Mouse (Mus musculus): Measurements from ENCODE around the gene Smim14. TPM values are rescaled to one million over a fixed set of nuclear protein-coding genes. Genes with fewer than 3 reads are reported as not detected.
A peak's percentile ranks its signal among the peaks of the same experiment; 100 is the strongest.

Gene Smim14
- total and polyA plus RNA-seq, 3 experiments, result 18.8 to 29.8 TPM; not detected in 1

GRCm38 (mm10) chr5:65525674-65526443, 11.1 kb downstream of the Smim14 start:
- TF ChIP-seq E2F4 (IDR thresholded peaks at IDR 0.05; ENCODE audit: borderline replicate concordance, low read depth, low read length) (no peak), SMC3 (IDR thresholded peaks at IDR 0.05; ENCODE audit: low read depth, low read length) (peak; percentile 18; the same call in 1 of the 2 replicates), CTCF (IDR thresholded peaks at IDR 0.05 in 2 of 3, conservative IDR thresholded peaks at IDR 0.05 in 1 of 3; ENCODE audit: control insufficient read depth in 1 of 3, insufficient read depth in 1 of 3, low read depth in 2 of 3, low read length in 3 of 3, poor library complexity in 1 of 3, severe bottlenecking in 1 of 3) (0 out of 6 replicates have a peak, but pooled peaks of 1 of the 3 experiments have one; percentile 5)
- Histone ChIP-seq H3K27me3 (ENCODE audit: control insufficient read depth in 1 of 2, insufficient read depth in 2 of 2, low read length in 2 of 2) (no peaks in the 10 kb centered on the region), H3K9me3 (replicated peaks; ENCODE audit: insufficient read depth, low read length) (no peaks in the 10 kb centered on the region), H3K79me2 (ENCODE audit: control insufficient read depth, insufficient read depth, low read length, poor library complexity) (no peaks in the 10 kb centered on the region), H3K36me3 (ENCODE audit: control insufficient read depth in 1 of 2, insufficient read depth in 2 of 2, low read length in 2 of 2) (peaks cover 0 to 11% of the 10 kb centered on the region in 2 experiments; a peak in 2 of 4 replicates), H3K9ac (ENCODE audit: control insufficient read depth, low read depth, low read length, poor library complexity, severe bottlenecking) (no peak overlapping the region), H3K4me3 (ENCODE audit: control insufficient read depth in 1 of 2, insufficient read depth in 1 of 2, low read depth in 2 of 2, low read length in 2 of 2) (no peak overlapping the region), H3K4me1 (ENCODE audit: control insufficient read depth in 1 of 2, insufficient read depth in 2 of 2, low read length in 2 of 2) (peaks cover 5 to 9% of the 10 kb centered on the region in 2 experiments), H3K27ac (ENCODE audit: control insufficient read depth, low read depth, low read length) (no peak overlapping the region)
- no peak for DNase-seq (ENCODE audit: low read depth, low spot score)

- Histone ChIP-seq H3K9me3 (replicated peaks; ENCODE audit: insufficient read depth, low read length) (no peaks in the 10 kb centered on the region), H3K36me3 (ENCODE audit: control insufficient read depth in 1 of 2, insufficient read depth in 2 of 2, low read length in 2 of 2) (peaks cover 0 to 8% of the 10 kb centered on the region in 2 experiments; a peak in 2 of 4 replicates), H3K79me2 (ENCODE audit: control insufficient read depth, insufficient read depth, low read length, poor library complexity) (no peaks in the 10 kb centered on the region), H3K27me3 (ENCODE audit: control insufficient read depth in 1 of 2, insufficient read depth in 2 of 2, low read length in 2 of 2) (no peaks in the 10 kb centered on the region), H3K27ac (ENCODE audit: control insufficient read depth, low read depth, low read length) (no peak overlapping the region), H3K4me1 (ENCODE audit: control insufficient read depth in 1 of 2, insufficient read depth in 2 of 2, low read length in 2 of 2) (peaks cover 3 to 9% of the 10 kb centered on the region in 2 experiments), H3K9ac (ENCODE audit: control insufficient read depth, low read depth, low read length, poor library complexity, severe bottlenecking) (no peak overlapping the region), H3K4me3 (ENCODE audit: control insufficient read depth in 1 of 2, insufficient read depth in 1 of 2, low read depth in 2 of 2, low read length in 2 of 2) (no peak overlapping the region)
- DNase-seq (ENCODE audit: low read depth, low spot score), result no peak
- TF ChIP-seq USF1 (IDR thresholded peaks at IDR 0.05; ENCODE audit: low read depth, low read length), result no peak
- no peak for TF ChIP-seq MXI1 (IDR thresholded peaks at IDR 0.05; ENCODE audit: low read depth, low read length)
- TF ChIP-seq GATA1 (IDR thresholded peaks at IDR 0.05; ENCODE audit: low read depth, low read length), result no peak
- no peak for TF ChIP-seq MAFK (IDR thresholded peaks at IDR 0.05; ENCODE audit: borderline replicate concordance, low read depth, low read length)
- TF ChIP-seq CHD2 (IDR thresholded peaks at IDR 0.05; ENCODE audit: low read length), result no peak
- no peak for TF ChIP-seq HCFC1 (IDR thresholded peaks at IDR 0.05; ENCODE audit: low read depth, low read length)
- TF ChIP-seq ZMIZ1 (IDR thresholded peaks at IDR 0.05; ENCODE audit: low read depth, low read length), result no peak
- no peak for TF ChIP-seq ZC3H11A (IDR thresholded peaks at IDR 0.05; ENCODE audit: low read depth, low read length)
- TF ChIP-seq TBP (IDR thresholded peaks at IDR 0.05; ENCODE audit: low read depth, low read length), result no peak
Observed at GRCm38 (mm10) chr5:65524831-65525230, 12.2 kb downstream of the Smim14 start.

GRCm38 (mm10) chr5:65521803-65522202, 15.2 kb downstream of the Smim14 start:
- Histone ChIP-seq H3K27me3 (ENCODE audit: control insufficient read depth in 1 of 2, insufficient read depth in 2 of 2, low read length in 2 of 2) (no peaks in the 10 kb centered on the region), H3K4me1 (ENCODE audit: control insufficient read depth in 1 of 2, insufficient read depth in 2 of 2, low read length in 2 of 2) (no peaks in the 10 kb centered on the region), H3K9me3 (replicated peaks; ENCODE audit: insufficient read depth, low read length) (no peaks in the 10 kb centered on the region), H3K9ac (ENCODE audit: control insufficient read depth, low read depth, low read length, poor library complexity, severe bottlenecking) (no peak overlapping the region), H3K36me3 (ENCODE audit: control insufficient read depth in 1 of 2, insufficient read depth in 2 of 2, low read length in 2 of 2) (no peaks in the 10 kb centered on the region), H3K27ac (ENCODE audit: control insufficient read depth, low read depth, low read length) (no peak overlapping the region), H3K79me2 (ENCODE audit: control insufficient read depth, insufficient read depth, low read length, poor library complexity) (no peaks in the 10 kb centered on the region), H3K4me3 (ENCODE audit: control insufficient read depth in 1 of 2, insufficient read depth in 1 of 2, low read depth in 2 of 2, low read length in 2 of 2) (no peak overlapping the region)
- peak; percentile 73 for DNase-seq (ENCODE audit: low read depth, low spot score)
- TF ChIP-seq ZNF384 (IDR thresholded peaks at IDR 0.05; ENCODE audit: low read depth, low read length) (no peak), ELF1 (IDR thresholded peaks at IDR 0.05; ENCODE audit: low read depth, low read length) (no peak), MXI1 (IDR thresholded peaks at IDR 0.05; ENCODE audit: low read depth, low read length) (0 out of 2 replicates have a peak, but pooled peaks have one; percentile 35), CHD1 (IDR thresholded peaks at IDR 0.05; ENCODE audit: low read depth, low read length) (no peak), E2F4 (IDR thresholded peaks at IDR 0.05; ENCODE audit: borderline replicate concordance, low read depth, low read length) (no peak), CTCF (IDR thresholded peaks at IDR 0.05 in 2 of 3, conservative IDR thresholded peaks at IDR 0.05 in 1 of 3; ENCODE audit: control insufficient read depth in 1 of 3, insufficient read depth in 1 of 3, low read depth in 2 of 3, low read length in 3 of 3, poor library complexity in 1 of 3, severe bottlenecking in 1 of 3) (peak; percentile 37 to 74 (median 38)), MEF2A (IDR thresholded peaks at IDR 0.05; ENCODE audit: extremely low read depth, insufficient replicate concordance, low read depth, low read length, poor library complexity, severe bottlenecking) (no peak), HCFC1 (IDR thresholded peaks at IDR 0.05; ENCODE audit: low read depth, low read length) (no peak), POLR2AphosphoS2 (IDR thresholded peaks at IDR 0.05; ENCODE audit: low read length) (no peak), USF1 (IDR thresholded peaks at IDR 0.05; ENCODE audit: low read depth, low read length) (no peak), NELFE (IDR thresholded peaks at IDR 0.05; ENCODE audit: low read depth, low read length) (no peak), NRF1 (IDR thresholded peaks at IDR 0.05; ENCODE audit: insufficient read depth, low read depth, low read length, poor library complexity, severe bottlenecking) (no peak), ZC3H11A (IDR thresholded peaks at IDR 0.05; ENCODE audit: low read depth, low read length) (peak; percentile 77), BHLHE40 (IDR thresholded peaks at IDR 0.05; ENCODE audit: borderline replicate concordance, low read depth, low read length) (no peak), MAX (IDR thresholded peaks at IDR 0.05; ENCODE audit: low read length) (0 out of 2 replicates have a peak, but pooled peaks have one; percentile 21), SMC3 (IDR thresholded peaks at IDR 0.05; ENCODE audit: low read depth, low read length) (peak; percentile 71), EP300 (IDR thresholded peaks at IDR 0.05; ENCODE audit: low read depth in 1 of 2, low read length in 2 of 2) (no peak)
